8 mouse cellular contexts compared by ENCODE assay signal in the genomic region with DNA sequence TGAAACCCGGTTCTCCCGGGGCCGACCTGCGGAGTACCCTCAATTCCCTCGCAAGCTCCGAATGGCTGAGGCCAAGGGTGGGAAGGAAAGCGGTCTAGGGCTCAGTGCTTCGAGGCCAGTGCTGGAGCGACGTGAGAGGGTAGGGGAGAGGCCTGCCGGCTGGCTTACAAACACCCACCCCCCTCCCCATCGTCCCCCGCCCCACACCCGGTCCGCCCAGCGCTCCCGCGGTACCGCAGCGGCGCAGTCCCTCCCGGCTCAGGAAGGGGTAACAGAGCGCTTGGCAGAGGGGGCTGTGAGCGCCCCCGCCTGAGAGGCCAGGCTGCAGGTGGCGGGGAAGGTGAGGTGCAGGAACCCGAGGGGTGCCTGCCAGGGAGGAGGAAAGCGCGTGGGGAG. TPM values are rescaled to one million over a fixed set of nuclear protein-coding genes. Genes with fewer than 3 reads are reported as not detected.
DNase-seq lines count a peak whose midpoint lies in the region; ATAC-seq lines count a peak whose summit lies in the region.

Gene Dmrt3, plus strand, starts transcription at position 287 of the 396 bp plus-strand sequence.

- 0% methylated on average over 26 of the region's 29 CpGs for WGBS in heart, embryonic 11.5 days (ENCODE audit: insufficient replicate concordance)
- WGBS in hindbrain, embryonic 10.5 days: under 1% methylated on average over 29 of the region's 29 CpGs
- under 1% methylated on average over 27 of the region's 29 CpGs for WGBS in midbrain, embryonic 14.5 days

- no peak for DNase-seq in heart, adult 8-10 months (ENCODE audit: low spot score)
- DNase-seq in ES-CJ7 (ENCODE audit: low read depth, low spot score): peak; percentile 79
- DNase-seq in hindbrain, embryonic 10.5 days (ENCODE audit: low spot score): no peak
- DNase-seq in midbrain, embryonic 14.5 days: no peak
- no peak for DNase-seq in ovary, adult 18-20 months (ENCODE audit: low spot score)
- no peak for DNase-seq in cerebellum, postnatal 36 days
- no peak for DNase-seq in left cerebral cortex, adult 11 months (ENCODE audit: low spot score)

- H3K4me3 ChIP-seq in heart, embryonic 11.5 days (ENCODE audit: low read depth, low read length): peak within 1 kb of the TSS; percentile 48
- peak within 1 kb of the TSS; percentile 52 for H3K4me3 ChIP-seq in hindbrain, embryonic 10.5 days
- H3K4me3 ChIP-seq in midbrain, embryonic 14.5 days (replicated peaks; ENCODE audit: low read depth, low read length): peak within 1 kb of the TSS; percentile 30

- no peak within 1 kb of the TSS for H3K9ac ChIP-seq in heart, embryonic 11.5 days (ENCODE audit: low read depth, low read length)
- no peak within 1 kb of the TSS for H3K9ac ChIP-seq in midbrain, embryonic 14.5 days (replicated peaks; ENCODE audit: low read length)

- 0 out of 2 replicates have a peak, but pooled peaks have one; percentile 36 for ATAC-seq in heart, embryonic 11.5 days (replicated peaks; ENCODE audit: insufficient number of reproducible peaks, low FRiP score, low TSS enrichment)
- no peak for ATAC-seq in midbrain, embryonic 14.5 days (ENCODE audit: low FRiP score, low TSS enrichment)

- H3K36me3 ChIP-seq in heart, embryonic 11.5 days (ENCODE audit: control insufficient read depth, insufficient read depth, low read length): no peaks in the 10 kb centered on the region
- H3K36me3 ChIP-seq in hindbrain, embryonic 10.5 days: no peaks in the 10 kb centered on the region
- no peaks in the 10 kb centered on the region for H3K36me3 ChIP-seq in midbrain, embryonic 14.5 days (ENCODE audit: control insufficient read depth, insufficient read depth, low read length)

- H3K27me3 ChIP-seq in heart, embryonic 11.5 days (ENCODE audit: control insufficient read depth, insufficient read depth, low read length): peaks cover 93% of the 10 kb centered on the region
- peaks cover 100% of the 10 kb centered on the region for H3K27me3 ChIP-seq in hindbrain, embryonic 10.5 days (ENCODE audit: insufficient read depth, poor library complexity, severe bottlenecking)
- H3K27me3 ChIP-seq in midbrain, embryonic 14.5 days (ENCODE audit: control insufficient read depth, insufficient read depth, low read length): peaks cover 95% of the 10 kb centered on the region

- H3K4me1 ChIP-seq in heart, embryonic 11.5 days (ENCODE audit: control insufficient read depth, insufficient read depth, low read length): peaks cover 22% of the 10 kb centered on the region
- H3K4me1 ChIP-seq in hindbrain, embryonic 10.5 days (replicated peaks): peaks cover 42% of the 10 kb centered on the region
- H3K4me1 ChIP-seq in midbrain, embryonic 14.5 days (ENCODE audit: control insufficient read depth, insufficient read depth, low read length): peaks cover 12% of the 10 kb centered on the region; the same call in 1 of the 2 replicates

- H3K27ac ChIP-seq in heart, embryonic 11.5 days (ENCODE audit: low read depth, low read length): no peak within 1 kb of the TSS
- H3K27ac ChIP-seq in hindbrain, embryonic 10.5 days: peak within 1 kb of the TSS; percentile 18; the same call in 1 of the 2 replicates
- no peak within 1 kb of the TSS for H3K27ac ChIP-seq in midbrain, embryonic 14.5 days (replicated peaks; ENCODE audit: low read depth, low read length)

- no peaks in the 10 kb centered on the region for H3K9me3 ChIP-seq in heart, embryonic 11.5 days (replicated peaks; ENCODE audit: control insufficient read depth, low read length)
- H3K9me3 ChIP-seq in hindbrain, embryonic 10.5 days: no peaks in the 10 kb centered on the region
- no peaks in the 10 kb centered on the region for H3K9me3 ChIP-seq in midbrain, embryonic 14.5 days (ENCODE audit: control insufficient read depth, low read length)

- peak within 1 kb of the TSS; percentile 86 for H3K4me2 ChIP-seq in heart, embryonic 11.5 days
- peak within 1 kb of the TSS; percentile 53 for H3K4me2 ChIP-seq in midbrain, embryonic 14.5 days (ENCODE audit: low read length)

RNA-seq across cellular contexts. Expression of gene Dmrt3, which starts in this region (rescaled TPM):
- polyA plus RNA-seq in heart, embryonic 11.5 days (2014; fragmentation: Nextera tagmentation; extraction: Ambion mirVana): 0.06 and 0.11 TPM in 2 replicates
- not detected for total RNA-seq in heart, adult 8-10 months (2022)
- polyA plus RNA-seq in hindbrain, embryonic 10.5 days (2016; fragmentation: Nextera tagmentation; extraction: Ambion mirVana): 0.26 and 1.3 TPM in 2 replicates
- 0.54 TPM in 1 of 2 replicates, not detected in the other for polyA plus RNA-seq in midbrain, embryonic 14.5 days (2014; fragmentation: Nextera tagmentation; extraction: Ambion mirVana)

Comparison
In these comparisons a context has a peak if more than half of its experiments do, and no peak if none do; other contexts are left out.
1. Peak in ATAC-seq, H3K4me3 ChIP-seq and H3K4me2 ChIP-seq in heart, embryonic 11.5 days; RNA of the gene not detected or under 1 TPM.